Mouse (Mus musculus) stomach, postnatal 0 days (tissue): ENCODE results near the gene Fbxl7.

Experiments used
- CTCF ChIP-seq: IDR thresholded peaks from 2 replicates; pipeline ENCODE4 v1.5.1; 2016; ENCODE audit warnings: antibody characterized with exemption, low read depth, mild to moderate bottlenecking, moderate library complexity
- EP300 ChIP-seq: optimal IDR thresholded peaks from 2 replicates; pipeline ENCODE3; 2016; ENCODE audit warnings: antibody characterized with exemption

DNA sequence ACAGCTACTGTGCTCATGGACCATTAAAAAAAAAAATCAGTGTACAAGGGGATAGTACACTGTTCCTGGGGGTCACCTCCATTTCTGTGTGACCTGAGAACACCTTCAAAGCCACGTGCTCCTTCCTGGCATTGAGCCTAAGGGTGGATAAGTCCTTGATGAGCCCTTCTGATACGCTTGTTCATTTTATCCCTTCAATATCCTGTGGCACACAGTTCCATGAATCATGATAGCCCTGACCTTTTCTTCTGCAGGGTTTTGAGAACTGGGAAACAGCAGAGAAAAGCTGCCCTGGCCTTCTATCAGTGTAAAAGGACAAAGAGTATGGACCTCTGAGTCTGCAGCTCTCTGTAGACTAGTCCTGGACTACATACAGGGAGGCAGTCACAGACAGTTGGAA is 99.4 kb downstream of the Fbxl7 start:
- TF ChIP-seq CTCF (no peak), EP300 (no peak)
